Mouse (Mus musculus): ENCODE results near the gene Enox1.

- TF ChIP-seq CTCF (conservative IDR thresholded peaks at IDR 0.05; ENCODE audit: insufficient read depth, insufficient read length, low read depth, low read length) (no peak), POLR2A (IDR thresholded peaks at IDR 0.05; ENCODE audit: low read depth, low read length) (no peak)
These were observed 220.9 kb downstream of the Enox1 start for GRCm38 (mm10) chr14:77377439-77377838.

All from kidney, adult 2 months (tissue).